Mouse (Mus musculus): ENCODE results near the gene Gm16253. TPM values are rescaled to one million over a fixed set of nuclear protein-coding genes. Genes with fewer than 3 reads are reported as not detected.
A peak's percentile ranks its signal among the peaks of the same experiment; 100 is the strongest.

The Gm16253 gene
- total RNA-seq (2021) = 1 to 10 TPM; 1.6 to 1.9 TPM
- long read RNA-seq, experiment 1, partial matches to known transcripts = 0 of 6 reads
- long read RNA-seq, experiment 1, other reads (novel, unspliced or antisense) = 6 of 6 reads
- long read RNA-seq, experiment 2, partial matches to known transcripts = 0 of 3 reads
- long read RNA-seq, experiment 2, other reads (novel, unspliced or antisense) = 3 of 3 reads

GRCm38 (mm10) chr3:96576690-96577541 is at the start of gene Gm16253:
Gm16253 (plus strand) TSS chr3:96576984.
- DNase-seq = peak; percentile 98 to 99

GRCm38 (mm10) chr3:96528506-96528905 is 48.3 kb upstream of the Gm16253 start:
- DNase-seq = no peak

GRCm38 (mm10) chr3:96532050-96532449 is 44.7 kb upstream of the Gm16253 start:
- DNase-seq = no peak

GRCm38 (mm10) chr3:96534300-96534699 is 42.5 kb upstream of the Gm16253 start:
- DNase-seq = no peak

GRCm38 (mm10) chr3:96539316-96539715 is 37.5 kb upstream of the Gm16253 start:
- DNase-seq = no peak

- DNase-seq = no peak
These were observed 36.0 kb upstream of the Gm16253 start for GRCm38 (mm10) chr3:96540740-96541139.

- DNase-seq = no peak
These were observed 35.3 kb upstream of the Gm16253 start for GRCm38 (mm10) chr3:96541328-96542078.

- no peak for DNase-seq
These were observed 34.2 kb upstream of the Gm16253 start for GRCm38 (mm10) chr3:96542554-96542953.

GRCm38 (mm10) chr3:96543345-96543744 is 33.4 kb upstream of the Gm16253 start:
- DNase-seq = no peak

- no peak for DNase-seq
These were observed 31.2 kb upstream of the Gm16253 start for GRCm38 (mm10) chr3:96545565-96545964.

GRCm38 (mm10) chr3:96546880-96547279 is 29.9 kb upstream of the Gm16253 start:
- no peak for DNase-seq

- peak; percentile 73 to 94 for DNase-seq
These were observed 29.3 kb upstream of the Gm16253 start for GRCm38 (mm10) chr3:96547389-96547960.

- no peak for DNase-seq
These were observed 28.0 kb upstream of the Gm16253 start for GRCm38 (mm10) chr3:96548824-96549223.

GRCm38 (mm10) chr3:96549346-96549745 is 27.4 kb upstream of the Gm16253 start:
- no peak for DNase-seq

GRCm38 (mm10) chr3:96551203-96551602 is 25.6 kb upstream of the Gm16253 start:
- DNase-seq = peak; percentile 86 to 87

GRCm38 (mm10) chr3:96551890-96552289 is 24.9 kb upstream of the Gm16253 start:
- peak; percentile 61 to 67 for DNase-seq

GRCm38 (mm10) chr3:96553601-96554000 is 23.2 kb upstream of the Gm16253 start:
- DNase-seq = peak in 1 of 2 experiments; percentile 25

- peak in 1 of 2 experiments; percentile 38 for DNase-seq
These were observed 22.5 kb upstream of the Gm16253 start for GRCm38 (mm10) chr3:96554251-96554650.

GRCm38 (mm10) chr3:96555041-96555596 is 21.7 kb upstream of the Gm16253 start:
- DNase-seq = peak; percentile 94 to 96

- DNase-seq = peak in 1 of 2 experiments; percentile 50
These were observed 20.7 kb upstream of the Gm16253 start for GRCm38 (mm10) chr3:96555999-96556614.

Data from heart, adult 18-20 months (tissue).